Mouse (Mus musculus) midbrain, embryonic 13.5 days (tissue): Measurements from ENCODE around the gene Il18rap. TPM values are rescaled to one million over a fixed set of nuclear protein-coding genes. Genes with fewer than 3 reads are reported as not detected.

ENCODE experiments used
- ATAC-seq: fragments of 200-750 bp; cut with Nextera tagmentation; 2 replicates; pipeline ENCODE4 v1.8.0; 2017; ENCODE audit warnings: mild to moderate bottlenecking, moderate TSS enrichment, moderate library complexity
- H3K27ac ChIP-seq: fragments of 300-500 bp; sonication (generic); 2 replicates; pipeline ENCODE4 v1.5.1; 2015; ENCODE audit warnings: inconsistent platforms, mild to moderate bottlenecking, moderate library complexity
- H3K27me3 ChIP-seq: fragments of 300-500 bp; sonication (generic); 2 replicates; pipeline ENCODE4 v1.6.1; 2015; ENCODE audit warnings: mild to moderate bottlenecking, inconsistent platforms
- H3K36me3 ChIP-seq: fragments of 300-500 bp; sonication (generic); 2 replicates; pipeline ENCODE4 v1.6.1; 2015; ENCODE audit warnings: mild to moderate bottlenecking, inconsistent platforms
- H3K4me1 ChIP-seq: fragments of 300-500 bp; sonication (generic); replicated peaks from 2 replicates; pipeline ENCODE4 v1.6.1; 2015; ENCODE audit warnings: inconsistent platforms
- H3K4me2 ChIP-seq: fragments of 300-500 bp; sonication (generic); replicated peaks from 2 replicates; pipeline ENCODE4 v1.6.1; 2015; ENCODE audit warnings: moderate library complexity, mild to moderate bottlenecking, inconsistent platforms
- H3K4me3 ChIP-seq: fragments of 300-500 bp; sonication (generic); replicated peaks from 2 replicates; pipeline ENCODE4 v1.5.1; 2015; ENCODE audit warnings: mild to moderate bottlenecking, inconsistent platforms
- H3K9ac ChIP-seq: fragments of 300-500 bp; sonication (generic); replicated peaks from 2 replicates; pipeline ENCODE4 v1.6.1; 2015; ENCODE audit warnings: mild to moderate bottlenecking, inconsistent platforms
- H3K9me3 ChIP-seq: fragments of 300-500 bp; sonication (generic); 2 replicates; pipeline ENCODE4 v1.6.1; 2016; ENCODE audit warnings: mild to moderate bottlenecking, inconsistent platforms
- WGBS: fragments of 180-500 bp; shearing (Covaris S2); methylation state at CpG from one replicate; pipeline ENCODE4 v1.1.7; 2015; 5-methylcytosine and 5-hydroxymethylcytosine counted together
- polyA plus RNA-seq: library from polyadenylated mRNA; unstranded; fragments of >200 nt; fragmentation: Nextera tagmentation; extraction: Ambion mirVana; gene quantifications from 2 replicates; pipeline ENCODE4 v1.2.1, GENCODE M21; 2015

The Il18rap gene
- polyA plus RNA-seq, 1 experiment from 2014 or later: 0.13 TPM

DNA sequence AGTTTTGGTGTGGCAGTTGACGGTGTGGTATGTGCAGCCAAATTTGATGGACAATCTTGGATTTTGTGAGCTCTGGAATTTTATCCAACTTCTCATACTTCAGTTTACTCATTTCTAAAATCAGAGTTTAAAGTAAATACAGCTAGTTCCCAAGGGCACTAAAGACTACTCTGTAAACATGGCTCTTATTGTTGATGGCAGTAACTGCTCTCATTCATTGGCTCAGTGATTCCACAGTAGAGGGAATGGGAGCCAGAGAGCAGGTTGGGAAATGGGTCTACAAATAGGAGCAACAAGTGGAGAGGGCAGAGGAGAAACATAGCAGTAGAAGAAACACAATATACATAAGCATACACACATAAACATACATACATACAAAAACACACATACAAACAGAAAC lies 15.5 kb upstream of the Il18rap start:
- H3K4me2 ChIP-seq: no peak overlapping the region
- H3K36me3 ChIP-seq: no peaks in the 10 kb centered on the region
- no peak overlapping the region for H3K27ac ChIP-seq
- H3K9me3 ChIP-seq: no peaks in the 10 kb centered on the region
- no peaks in the 10 kb centered on the region for H3K27me3 ChIP-seq
- ATAC-seq: no peak
- H3K9ac ChIP-seq: no peak overlapping the region
- no peaks in the 10 kb centered on the region for H3K4me1 ChIP-seq
- WGBS: 94% methylated on average over 1 of the region's 1 CpGs
- no peak overlapping the region for H3K4me3 ChIP-seq

DNA sequence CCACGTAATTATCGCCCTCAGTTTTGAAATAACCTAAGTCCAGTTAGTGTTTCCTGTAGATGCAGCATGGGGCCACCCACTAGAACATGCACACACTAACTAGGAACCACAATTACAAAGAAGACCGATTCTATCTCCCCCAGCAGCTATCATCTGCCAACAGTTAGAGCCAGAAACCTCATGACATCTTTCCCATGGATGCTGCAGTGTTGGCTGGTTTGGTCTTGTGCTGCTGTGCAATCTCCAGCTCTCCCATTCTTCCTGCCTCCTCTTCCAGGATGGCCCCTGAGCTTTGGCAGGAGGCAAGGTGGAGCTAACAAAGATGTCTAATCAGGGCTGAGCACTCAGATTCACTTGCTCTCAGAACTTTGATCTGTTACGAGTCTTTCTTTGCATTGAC lies 14.0 kb upstream of the Il18rap start:
- no peaks in the 10 kb centered on the region for H3K27me3 ChIP-seq
- no peaks in the 10 kb centered on the region for H3K4me1 ChIP-seq
- 88% methylated on average over 4 of the region's 4 CpGs for WGBS
- no peak overlapping the region for H3K27ac ChIP-seq
- no peak for ATAC-seq
- H3K4me2 ChIP-seq: no peak overlapping the region
- H3K4me3 ChIP-seq: no peak overlapping the region
- H3K36me3 ChIP-seq: no peaks in the 10 kb centered on the region
- H3K9ac ChIP-seq: no peak overlapping the region
- no peaks in the 10 kb centered on the region for H3K9me3 ChIP-seq

DNA sequence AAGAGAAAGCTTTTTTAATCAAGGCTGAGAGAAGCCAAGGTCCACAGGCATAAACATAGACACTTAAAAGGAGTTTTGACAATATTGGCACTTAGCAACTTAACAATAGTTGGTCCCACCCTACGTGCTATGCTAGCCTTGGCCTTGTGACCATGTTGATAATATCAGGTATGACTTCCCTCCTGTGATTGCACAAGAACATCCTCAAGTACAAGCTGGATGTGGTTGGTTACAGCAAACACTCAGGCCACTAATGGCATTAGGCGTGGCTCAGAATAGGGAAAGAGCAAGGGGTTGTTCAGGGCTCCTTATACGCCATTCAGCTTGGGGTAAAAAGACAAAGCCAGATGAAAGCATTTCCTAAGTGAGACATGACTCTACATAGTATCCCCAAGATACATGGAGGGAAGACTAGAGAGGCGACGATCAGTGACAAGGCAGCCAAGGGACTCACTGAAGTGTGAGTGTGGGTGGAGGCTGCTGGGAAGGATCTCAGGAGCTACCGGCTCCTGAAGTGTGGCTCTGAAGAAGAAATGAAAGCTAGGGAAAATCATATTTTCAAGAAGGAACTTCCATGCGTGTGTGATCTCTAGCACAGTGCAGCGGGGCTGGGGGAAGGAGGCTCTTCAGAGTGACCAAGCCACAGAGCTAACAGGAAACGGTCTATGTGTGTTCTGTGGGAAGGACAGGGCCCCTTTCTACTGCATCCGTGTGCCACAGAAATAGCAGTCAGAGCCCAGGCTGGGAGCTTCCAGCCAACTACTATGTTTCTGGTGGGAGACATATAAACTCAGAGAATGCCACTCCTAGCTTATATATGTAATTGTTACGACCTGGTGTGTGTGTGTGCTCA lies 13.4 kb upstream of the Il18rap start:
- no peak for ATAC-seq
- H3K4me2 ChIP-seq: no peak overlapping the region
- no peak overlapping the region for H3K9ac ChIP-seq
- no peak overlapping the region for H3K4me3 ChIP-seq
- 91% methylated on average over 11 of the region's 11 CpGs for WGBS
- no peaks in the 10 kb centered on the region for H3K27me3 ChIP-seq
- no peaks in the 10 kb centered on the region for H3K9me3 ChIP-seq
- no peaks in the 10 kb centered on the region for H3K36me3 ChIP-seq
- H3K4me1 ChIP-seq: no peaks in the 10 kb centered on the region
- no peak overlapping the region for H3K27ac ChIP-seq

DNA sequence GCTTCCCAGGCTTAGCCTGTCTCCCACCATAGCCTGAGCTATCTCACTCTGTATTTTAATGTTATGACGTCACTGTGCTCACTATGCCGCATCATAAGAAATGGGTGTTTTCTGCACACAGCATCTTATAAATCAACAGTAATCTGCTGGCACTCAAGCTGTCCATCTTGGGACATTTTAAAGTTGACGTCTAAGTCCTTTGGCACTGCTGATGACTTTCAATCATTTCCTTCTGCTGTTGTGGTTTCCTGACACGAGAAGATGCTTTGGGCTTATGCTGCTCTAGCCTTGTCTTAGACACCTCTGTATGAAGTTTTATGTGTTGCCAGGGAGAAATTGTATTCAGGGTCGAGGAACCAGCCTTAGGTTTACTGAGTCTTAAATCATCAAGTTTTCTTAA lies 10.6 kb upstream of the Il18rap start:
- no peak for ATAC-seq
- Histone ChIP-seq H3K4me3 (no peak overlapping the region), H3K4me2 (no peak overlapping the region), H3K9ac (no peak overlapping the region), H3K36me3 (no peaks in the 10 kb centered on the region), H3K9me3 (no peaks in the 10 kb centered on the region), H3K4me1 (no peaks in the 10 kb centered on the region), H3K27me3 (no peaks in the 10 kb centered on the region), H3K27ac (no peak overlapping the region)
- 88% methylated on average over 5 of the region's 5 CpGs for WGBS

DNA sequence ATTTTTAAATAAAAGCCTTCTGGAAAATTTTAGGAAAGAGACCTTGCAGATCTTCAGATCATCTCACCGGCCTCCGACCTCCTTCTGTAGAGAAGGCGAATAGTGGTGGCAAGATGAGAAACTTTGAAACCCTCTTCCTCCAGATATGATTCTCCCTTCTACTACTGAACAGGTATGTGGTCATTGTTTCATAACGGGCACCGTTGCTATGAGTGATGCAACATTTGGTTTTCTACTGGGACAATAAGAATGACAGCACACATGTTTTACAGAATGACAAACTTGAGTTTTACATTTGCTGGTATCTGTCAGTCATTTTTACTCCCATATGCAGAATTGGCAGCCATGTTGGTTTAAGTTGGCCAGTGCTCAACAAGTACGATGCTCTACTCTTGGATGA lies 1.2 kb downstream of the Il18rap start:
- no peaks in the 10 kb centered on the region for H3K27me3 ChIP-seq
- H3K4me1 ChIP-seq: no peaks in the 10 kb centered on the region
- H3K9ac ChIP-seq: no peak overlapping the region
- no peak for ATAC-seq
- no peak overlapping the region for H3K4me2 ChIP-seq
- H3K27ac ChIP-seq: no peak overlapping the region
- no peak overlapping the region for H3K4me3 ChIP-seq
- H3K36me3 ChIP-seq: no peaks in the 10 kb centered on the region
- H3K9me3 ChIP-seq: no peaks in the 10 kb centered on the region
- 97% methylated on average over 6 of the region's 6 CpGs for WGBS

DNA sequence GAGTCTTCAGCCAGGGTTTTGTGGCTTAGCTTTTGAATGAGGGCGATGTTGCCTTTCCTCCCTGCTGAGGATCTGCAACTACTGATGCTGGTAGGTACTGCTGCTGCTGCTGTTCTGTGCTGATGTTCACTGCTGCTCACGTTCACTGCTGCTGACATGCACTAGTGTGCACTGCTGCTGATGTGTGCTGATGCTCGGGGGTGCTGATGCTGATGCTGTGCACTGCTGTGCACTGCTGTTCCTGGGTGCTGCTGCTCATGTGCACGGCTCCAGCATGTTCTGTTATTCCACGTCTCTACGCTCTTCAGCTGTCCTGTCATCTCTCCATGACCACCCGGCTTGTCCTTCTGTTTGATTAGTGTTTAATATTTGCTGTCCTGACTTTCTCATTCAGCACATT lies 7.8 kb downstream of the Il18rap start:
- H3K9ac ChIP-seq: no peak overlapping the region
- no peaks in the 10 kb centered on the region for H3K27me3 ChIP-seq
- no peaks in the 10 kb centered on the region for H3K9me3 ChIP-seq
- no peaks in the 10 kb centered on the region for H3K4me1 ChIP-seq
- no peaks in the 10 kb centered on the region for H3K36me3 ChIP-seq
- no peak overlapping the region for H3K27ac ChIP-seq
- ATAC-seq: no peak
- no peak overlapping the region for H3K4me2 ChIP-seq
- no peak overlapping the region for H3K4me3 ChIP-seq
- WGBS: 90% methylated on average over 7 of the region's 7 CpGs

DNA sequence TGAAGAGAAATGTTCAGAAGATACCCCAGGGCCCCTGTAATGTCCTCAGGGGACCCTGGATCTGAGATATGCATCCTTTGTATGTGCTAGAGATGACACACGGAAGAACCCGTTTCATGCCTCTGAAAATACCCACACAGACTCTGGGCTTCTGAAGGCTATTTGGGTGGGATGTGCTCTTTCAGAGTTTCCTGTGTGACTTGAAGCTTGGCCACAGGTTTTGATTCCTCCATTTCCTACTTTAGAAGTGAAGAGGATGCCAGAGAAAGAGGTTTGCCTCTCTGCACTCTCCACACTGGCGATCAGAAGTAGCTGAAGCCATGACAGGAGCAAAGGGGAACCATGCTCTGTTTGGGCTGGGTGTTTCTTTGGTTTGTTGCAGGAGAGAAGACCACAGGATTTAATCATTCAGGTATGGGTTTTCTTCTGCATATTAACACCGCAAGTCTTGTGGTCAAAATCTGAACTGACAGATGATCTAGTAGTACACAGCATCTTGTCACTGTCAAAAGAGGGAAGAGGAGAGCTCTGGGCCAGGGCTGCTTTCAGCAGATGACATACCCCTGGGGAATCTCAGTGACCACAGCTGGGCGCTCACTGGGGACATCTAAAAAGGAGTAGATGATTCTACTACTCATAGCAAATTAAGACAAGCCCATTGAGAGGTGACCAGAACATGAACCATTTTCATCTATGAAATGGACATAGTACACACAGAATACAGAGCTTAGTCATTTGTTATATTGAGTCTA lies 9.0 kb downstream of the Il18rap start:
- Histone ChIP-seq H3K36me3 (no peaks in the 10 kb centered on the region), H3K4me2 (no peak overlapping the region), H3K9me3 (no peaks in the 10 kb centered on the region), H3K9ac (no peak overlapping the region), H3K4me1 (no peaks in the 10 kb centered on the region), H3K27ac (no peak overlapping the region), H3K27me3 (no peaks in the 10 kb centered on the region), H3K4me3 (no peak overlapping the region)
- WGBS: 92% methylated on average over 5 of the region's 5 CpGs
- ATAC-seq: no peak

DNA sequence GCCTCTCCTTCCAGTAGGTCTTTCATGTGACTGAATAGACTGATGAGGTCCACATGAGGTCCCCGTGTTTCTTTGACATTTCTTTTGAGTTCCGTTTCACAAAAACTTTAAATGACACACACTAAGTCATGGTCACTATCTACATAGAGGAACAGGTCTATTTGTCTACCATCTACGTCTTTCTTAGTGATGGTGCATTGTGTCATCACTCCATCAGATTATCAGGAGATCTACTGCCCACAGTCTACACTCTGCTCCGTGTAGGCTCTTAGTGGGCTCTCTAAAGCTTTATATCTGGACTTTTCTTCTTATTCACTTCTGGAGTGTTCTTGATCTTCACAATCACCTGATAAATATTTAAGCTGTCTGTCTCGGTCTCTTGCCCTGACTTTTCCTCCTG lies 14.1 kb downstream of the Il18rap start:
- 88% methylated on average over 5 of the region's 5 CpGs for WGBS
- ATAC-seq: no peak
- no peak overlapping the region for H3K9ac ChIP-seq
- no peak overlapping the region for H3K27ac ChIP-seq
- H3K4me3 ChIP-seq: no peak overlapping the region
- H3K27me3 ChIP-seq: no peaks in the 10 kb centered on the region
- H3K9me3 ChIP-seq: 0 out of 2 replicates have a peak, but pooled peaks cover 5% of the 10 kb centered on the region
- no peaks in the 10 kb centered on the region for H3K36me3 ChIP-seq
- no peaks in the 10 kb centered on the region for H3K4me1 ChIP-seq
- no peak overlapping the region for H3K4me2 ChIP-seq

DNA sequence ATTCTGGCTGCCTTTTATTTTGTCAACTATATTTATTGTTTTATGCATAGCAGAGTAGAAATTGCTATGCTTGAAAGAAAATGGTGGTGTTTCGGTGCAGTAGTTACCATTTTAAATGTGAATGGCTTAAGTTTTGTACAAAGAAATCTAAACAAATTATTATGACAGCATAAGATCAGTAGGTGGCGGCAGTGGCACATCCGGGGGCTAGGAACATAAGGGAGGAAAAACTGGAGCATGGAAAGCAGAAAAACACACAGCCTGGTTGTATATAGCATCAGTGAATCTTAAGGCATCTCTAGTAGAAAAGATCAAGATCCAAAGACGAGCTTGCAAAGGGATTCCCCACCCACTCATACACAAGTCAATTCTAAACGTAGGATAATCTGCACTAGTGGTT lies 22.4 kb downstream of the Il18rap start:
- H3K27ac ChIP-seq: no peak overlapping the region
- 79% methylated on average over 5 of the region's 5 CpGs for WGBS
- ATAC-seq: no peak
- no peak overlapping the region for H3K4me2 ChIP-seq
- H3K4me3 ChIP-seq: no peak overlapping the region
- H3K36me3 ChIP-seq: no peaks in the 10 kb centered on the region
- H3K4me1 ChIP-seq: no peaks in the 10 kb centered on the region
- H3K9me3 ChIP-seq: 0 out of 2 replicates have a peak, but pooled peaks cover 5% of the 10 kb centered on the region
- no peak overlapping the region for H3K9ac ChIP-seq
- no peaks in the 10 kb centered on the region for H3K27me3 ChIP-seq

DNA sequence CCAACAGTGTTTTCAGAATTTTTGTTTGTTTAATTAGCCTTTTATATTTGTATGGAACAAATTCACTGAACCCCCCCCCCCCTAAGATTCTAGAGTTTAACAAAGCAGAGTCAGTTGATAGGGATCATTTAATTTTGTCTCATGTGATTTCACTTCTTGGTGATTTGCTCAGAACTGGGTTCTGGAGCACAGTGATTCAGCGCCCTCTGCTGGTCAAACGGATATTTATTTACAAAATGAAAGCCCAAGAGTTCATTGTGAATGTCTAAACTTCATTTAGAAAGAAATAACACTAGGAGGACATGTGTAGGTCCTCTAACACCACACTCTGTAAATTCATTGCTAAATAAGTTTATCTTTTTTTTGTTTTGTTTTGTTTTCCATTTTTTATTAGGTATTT lies 29.5 kb downstream of the Il18rap start:
- ATAC-seq: no peak
- no peak overlapping the region for H3K27ac ChIP-seq
- no peaks in the 10 kb centered on the region for H3K27me3 ChIP-seq
- no peak overlapping the region for H3K9ac ChIP-seq
- no peaks in the 10 kb centered on the region for H3K9me3 ChIP-seq
- no peaks in the 10 kb centered on the region for H3K36me3 ChIP-seq
- H3K4me3 ChIP-seq: no peak overlapping the region
- peaks cover 13% of the 10 kb centered on the region; the same call in 1 of the 2 replicates for H3K4me1 ChIP-seq
- no peak overlapping the region for H3K4me2 ChIP-seq
- WGBS: 0% methylated on average over 2 of the region's 2 CpGs

DNA sequence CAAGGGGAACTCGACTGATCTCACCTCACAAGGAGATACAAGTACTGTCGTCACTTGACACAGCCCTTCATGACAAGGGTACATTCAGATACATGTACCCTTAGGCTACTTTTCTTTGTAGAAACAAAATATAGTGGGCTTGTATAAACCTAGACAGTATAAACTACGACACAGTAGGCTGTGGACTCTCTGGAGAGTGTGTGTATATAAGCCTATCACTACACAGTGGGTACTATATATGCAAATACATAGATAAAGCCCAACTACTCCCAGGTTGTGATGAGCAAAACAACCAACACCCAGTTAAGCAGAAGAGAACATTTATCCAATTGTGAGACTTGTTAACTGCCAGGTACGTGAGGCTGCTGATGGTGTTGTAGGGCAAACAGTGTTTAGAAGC lies 31.5 kb downstream of the Il18rap start:
- H3K4me1 ChIP-seq: peaks cover 13% of the 10 kb centered on the region; the same call in 1 of the 2 replicates
- 86% methylated on average over 4 of the region's 4 CpGs for WGBS
- H3K27me3 ChIP-seq: no peaks in the 10 kb centered on the region
- no peaks in the 10 kb centered on the region for H3K36me3 ChIP-seq
- H3K9ac ChIP-seq: no peak overlapping the region
- H3K4me3 ChIP-seq: no peak overlapping the region
- peak; percentile 27; the same call in 1 of the 2 replicates for ATAC-seq
- H3K27ac ChIP-seq: no peak overlapping the region
- H3K4me2 ChIP-seq: no peak overlapping the region
- no peaks in the 10 kb centered on the region for H3K9me3 ChIP-seq

DNA sequence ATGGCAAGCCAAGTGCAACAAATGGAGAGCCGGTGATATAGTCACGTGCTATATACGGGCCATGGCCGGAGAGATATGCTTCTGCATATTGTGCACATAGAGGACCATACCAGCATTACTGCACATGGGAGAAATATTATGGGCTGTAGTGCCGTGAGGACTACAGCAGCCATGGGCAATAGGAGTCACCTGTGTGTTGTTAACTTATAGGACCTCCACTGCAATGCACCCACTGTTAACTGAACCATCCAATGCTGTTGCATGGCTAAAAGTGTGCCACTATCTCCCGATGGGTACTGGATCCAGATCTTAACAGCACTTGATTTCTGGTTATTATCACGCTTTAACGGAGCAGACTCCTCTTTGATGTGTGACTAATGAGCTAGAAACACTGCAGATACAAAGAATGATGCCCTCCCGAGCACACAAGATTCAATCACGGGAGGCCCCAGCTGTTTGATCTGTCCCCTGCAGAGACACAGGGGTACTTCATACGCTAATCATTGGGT lies 32.0 kb downstream of the Il18rap start:
- Histone ChIP-seq H3K27me3 (no peaks in the 10 kb centered on the region), H3K9me3 (no peaks in the 10 kb centered on the region), H3K9ac (no peak overlapping the region), H3K4me1 (peaks cover 13% of the 10 kb centered on the region; the same call in 1 of the 2 replicates), H3K4me3 (no peak overlapping the region), H3K27ac (peak overlapping the region; percentile 36; the same call in 1 of the 2 replicates), H3K4me2 (no peak overlapping the region), H3K36me3 (no peaks in the 10 kb centered on the region)
- ATAC-seq: peak; percentile 80
- WGBS: 54% methylated on average over 11 of the region's 11 CpGs
